Mouse (Mus musculus) intestine, embryonic 14.5 days (tissue): ENCODE results near the gene Blvrb. TPM values are rescaled to one million over a fixed set of nuclear protein-coding genes. Genes with fewer than 3 reads are reported as not detected.
A peak's percentile ranks its signal among the peaks of the same experiment; 100 is the strongest.

ENCODE experiments used
- ATAC-seq: fragments of 200-750 bp; cut with Nextera tagmentation; replicated peaks from 2 replicates; pipeline ENCODE4 v1.8.0; 2017; ENCODE audit warnings: low read depth, moderate number of reproducible peaks, moderate TSS enrichment, moderate library complexity; ENCODE audit not compliant: low FRiP score, low TSS enrichment
- DNase-seq: peaks from one replicate; pipeline ENCODE4 v3.0.0-alpha.2; 2018; ENCODE audit warnings: low spot score
- H3K27ac ChIP-seq: fragments of 300-500 bp; sonication (generic); 2 replicates; pipeline ENCODE4 v1.5.1; 2014; ENCODE audit warnings: low read depth, mild to moderate bottlenecking, control low read depth
- H3K27me3 ChIP-seq: fragments of 300-500 bp; sonication (generic); replicated peaks from 2 replicates; pipeline ENCODE4 v1.6.1; 2014; ENCODE audit warnings: low read length, control low read depth; ENCODE audit not compliant: control insufficient read depth, insufficient read depth
- H3K36me3 ChIP-seq: fragments of 300-500 bp; sonication (generic); 2 replicates; pipeline ENCODE4 v1.6.1; 2014; ENCODE audit warnings: low read length, control low read depth; ENCODE audit not compliant: control insufficient read depth, insufficient read depth
- H3K4me1 ChIP-seq: fragments of 300-500 bp; sonication (generic); replicated peaks from 2 replicates; pipeline ENCODE4 v1.6.1; 2014; ENCODE audit warnings: low read length, control low read depth, mixed read lengths; ENCODE audit not compliant: control insufficient read depth, insufficient read depth
- H3K4me2 ChIP-seq: fragments of 300-500 bp; sonication (generic); 2 replicates; pipeline ENCODE4 v1.6.1; 2014; ENCODE audit warnings: low read length
- H3K4me3 ChIP-seq: fragments of 300-500 bp; sonication (generic); 2 replicates; pipeline ENCODE4 v1.5.1; 2014; ENCODE audit warnings: low read depth, low read length, control low read depth, mixed read lengths
- H3K9ac ChIP-seq: fragments of 300-500 bp; sonication (generic); 2 replicates; pipeline ENCODE4 v1.6.1; 2014; ENCODE audit warnings: mild to moderate bottlenecking, low read length
- H3K9me3 ChIP-seq: fragments of 300-500 bp; sonication (generic); 2 replicates; pipeline ENCODE4 v1.6.1; 2016; ENCODE audit warnings: low read length, control low read depth; ENCODE audit not compliant: control insufficient read depth
- WGBS: fragments of 180-500 bp; shearing (Covaris S2); extraction: QIAGEN DNeasy Blood & Tissue Kit; methylation state at CpG from one replicate; pipeline ENCODE4 v1.1.7; 2014; 5-methylcytosine and 5-hydroxymethylcytosine counted together
- polyA plus RNA-seq: library from polyadenylated mRNA; unstranded; fragments of >200 nt; fragmentation: Nextera tagmentation; extraction: Ambion mirVana; gene quantifications from 2 replicates; pipeline ENCODE4 v1.2.1, GENCODE M21; 2014

Gene Blvrb
- polyA plus RNA-seq: 52.3 and 54.0 TPM in 2 replicates

GRCm38 (mm10) chr7:27447419-27448286, at the start of gene Blvrb, which contains the start of gene Sptbn4:
Gene Blvrb, plus strand, starts transcription at chr7:27447978.
Gene Sptbn4, minus strand, starts transcription at chr7:27447686.
- peak; percentile 98 for DNase-seq
- peak within 1 kb of the TSS; percentile 96 for H3K4me2 ChIP-seq
- H3K4me3 ChIP-seq: peak within 1 kb of the TSS; percentile 48
- H3K36me3 ChIP-seq: no peaks in the 10 kb centered on the region
- no peak within 1 kb of the TSS for H3K27ac ChIP-seq
- peak; percentile 92 for ATAC-seq
- under 1% methylated on average over 54 of the region's 54 CpGs for WGBS
- peaks cover 30% of the 10 kb centered on the region for H3K27me3 ChIP-seq
- no peaks in the 10 kb centered on the region for H3K9me3 ChIP-seq
- peak within 1 kb of the TSS; percentile 56 for H3K9ac ChIP-seq
- peaks cover 14% of the 10 kb centered on the region for H3K4me1 ChIP-seq

DNA sequence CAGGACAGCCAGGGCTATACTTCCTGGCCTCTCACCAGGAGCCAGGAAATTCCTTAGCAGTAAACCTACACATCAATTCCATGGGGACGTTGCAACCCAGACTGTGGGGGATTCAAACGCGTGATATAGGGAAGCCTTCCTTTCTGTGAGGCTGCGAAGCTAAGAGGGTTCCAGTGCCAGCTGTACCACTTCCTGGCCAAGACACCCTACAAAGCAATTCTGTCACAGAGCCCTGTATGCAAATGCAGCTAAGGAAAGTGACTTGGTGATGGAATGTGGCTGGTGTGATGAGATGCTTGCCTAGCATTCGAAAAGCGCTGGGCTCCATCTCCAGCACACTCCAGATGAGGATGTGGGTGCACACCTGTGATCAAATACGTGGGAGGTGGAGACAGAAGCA, 47.2 kb upstream of the Blvrb start:
- H3K4me2 ChIP-seq: no peak overlapping the region
- no peak overlapping the region for H3K4me3 ChIP-seq
- H3K27ac ChIP-seq: no peak overlapping the region
- peaks cover 9% of the 10 kb centered on the region for H3K9me3 ChIP-seq
- H3K9ac ChIP-seq: no peak overlapping the region
- 79% methylated on average over 7 of the region's 7 CpGs for WGBS
- no peaks in the 10 kb centered on the region for H3K36me3 ChIP-seq
- no peaks in the 10 kb centered on the region for H3K4me1 ChIP-seq
- ATAC-seq (no peak), DNase-seq (no peak)
- H3K27me3 ChIP-seq: peaks cover 82% of the 10 kb centered on the region

DNA sequence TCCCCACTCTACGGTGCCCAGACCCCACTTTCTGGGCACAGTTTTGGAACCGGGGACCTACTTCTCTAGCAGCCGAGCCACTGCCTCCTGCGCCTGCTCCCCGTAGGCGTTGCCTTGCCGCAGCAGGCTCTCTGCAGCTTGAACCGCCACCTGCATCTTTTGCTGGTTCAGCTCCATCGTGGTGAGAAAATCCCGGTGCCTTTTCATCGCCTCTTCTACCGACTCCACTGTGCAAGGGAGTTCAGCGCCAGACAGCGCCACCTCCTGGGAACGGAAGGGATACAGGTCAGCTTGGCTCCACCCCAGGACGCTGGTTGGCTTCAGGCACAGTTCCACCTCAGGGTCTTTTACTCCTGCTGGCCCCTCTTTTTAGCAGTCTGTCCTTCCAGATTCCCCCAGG, 45.1 kb upstream of the Blvrb start:
- peaks cover 15% of the 10 kb centered on the region for H3K9me3 ChIP-seq
- H3K36me3 ChIP-seq: no peaks in the 10 kb centered on the region
- ATAC-seq: no peak
- no peak overlapping the region for H3K9ac ChIP-seq
- no peak overlapping the region for H3K4me2 ChIP-seq
- 11% methylated on average over 16 of the region's 16 CpGs for WGBS
- H3K4me3 ChIP-seq: no peak overlapping the region
- no peak overlapping the region for H3K27ac ChIP-seq
- peak; percentile 75 for DNase-seq
- H3K4me1 ChIP-seq: no peaks in the 10 kb centered on the region
- H3K27me3 ChIP-seq: peaks cover 82% of the 10 kb centered on the region

DNA sequence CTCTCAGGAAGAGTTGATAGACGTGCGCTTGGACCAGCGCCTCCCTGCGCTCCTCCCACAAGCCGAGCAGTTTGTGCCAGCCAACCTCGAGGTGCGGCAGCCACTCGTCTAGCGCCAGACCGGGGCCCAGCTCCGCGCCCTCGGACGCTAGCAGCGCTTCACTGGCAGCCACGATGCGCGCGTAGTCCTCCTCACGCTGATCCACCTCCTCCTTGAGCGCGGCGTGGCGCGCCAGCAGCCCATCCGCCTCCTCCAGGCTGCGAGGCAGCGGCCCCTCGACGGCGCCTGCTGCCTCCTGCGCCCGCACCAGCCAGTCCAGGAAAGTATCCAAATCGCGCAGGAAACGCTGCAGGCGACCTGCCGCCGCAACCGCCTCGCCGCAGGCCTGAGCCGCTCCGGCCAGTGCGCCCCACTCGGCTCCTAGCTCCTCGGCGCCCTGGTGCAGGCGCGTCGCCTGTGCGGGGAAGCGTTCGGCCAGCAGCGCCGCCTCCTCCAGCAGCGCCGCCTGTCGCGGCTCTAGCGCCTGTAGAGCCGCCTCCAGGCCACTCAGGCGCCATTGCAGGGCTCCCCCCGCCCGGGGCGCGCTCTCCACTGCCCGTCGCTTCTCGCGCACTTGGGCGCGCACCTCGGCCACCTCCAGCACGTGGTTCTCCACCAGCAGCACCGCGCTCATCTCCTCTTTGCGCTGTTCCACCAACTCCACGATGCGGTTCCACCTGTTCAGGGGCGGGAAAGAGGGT, 43.4 kb upstream of the Blvrb start:
- no peaks in the 10 kb centered on the region for H3K36me3 ChIP-seq
- DNase-seq (no peak), ATAC-seq (no peak)
- H3K27me3 ChIP-seq: peaks cover 87% of the 10 kb centered on the region
- no peak overlapping the region for H3K9ac ChIP-seq
- WGBS: 4% methylated on average over 80 of the region's 81 CpGs
- H3K4me1 ChIP-seq: peaks cover 7% of the 10 kb centered on the region; the same call in 1 of the 2 replicates
- H3K9me3 ChIP-seq: peaks cover 15% of the 10 kb centered on the region
- H3K4me2 ChIP-seq: no peak overlapping the region
- peak overlapping the region; percentile 15; the same call in 1 of the 2 replicates for H3K4me3 ChIP-seq
- no peak overlapping the region for H3K27ac ChIP-seq

- Histone ChIP-seq H3K4me3 (no peak overlapping the region), H3K36me3 (no peaks in the 10 kb centered on the region), H3K9ac (no peak overlapping the region), H3K4me2 (no peak overlapping the region), H3K9me3 (peaks cover 15% of the 10 kb centered on the region), H3K27ac (no peak overlapping the region), H3K4me1 (peaks cover 7% of the 10 kb centered on the region; the same call in 1 of the 2 replicates), H3K27me3 (peaks cover 81% of the 10 kb centered on the region)
- ATAC-seq (no peak), DNase-seq (no peak)
- 80% methylated on average over 7 of the region's 7 CpGs for WGBS
Measured at GRCm38 (mm10) chr7:27406481-27406880, 41.3 kb upstream of the Blvrb start.

DNA sequence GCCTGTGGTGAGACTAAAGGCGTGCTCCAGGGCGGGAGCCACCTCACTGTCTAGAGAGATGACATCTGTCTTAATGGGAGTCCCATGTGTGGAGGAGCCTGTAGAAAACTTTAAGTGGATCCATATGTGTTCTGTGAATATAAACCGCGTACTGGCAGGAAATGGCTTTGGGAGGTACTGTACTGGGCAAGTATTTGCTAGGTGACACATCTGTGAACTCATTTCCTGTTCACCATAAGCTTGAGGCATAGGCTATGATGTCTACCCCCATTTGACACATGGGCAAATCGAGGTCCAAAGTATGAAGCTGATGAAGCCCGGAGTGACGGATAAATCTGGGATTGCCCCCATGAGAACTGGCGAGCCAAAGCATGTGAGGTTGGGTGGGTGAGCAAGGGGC, 40.0 kb upstream of the Blvrb start:
- Histone ChIP-seq H3K27me3 (peaks cover 69% of the 10 kb centered on the region), H3K27ac (no peak overlapping the region)
- no peak for DNase-seq

GRCm38 (mm10) chr7:27408379-27409176, 39.2 kb upstream of the Blvrb start:
- no peak overlapping the region for H3K27ac ChIP-seq
- peak overlapping the region; percentile 39 for H3K4me3 ChIP-seq
- DNase-seq (peak; percentile 91), ATAC-seq (peak; percentile 82)
- H3K36me3 ChIP-seq: no peaks in the 10 kb centered on the region
- H3K9ac ChIP-seq: 0 out of 2 replicates have a peak overlapping the region, but pooled peaks have one; percentile 16
- H3K27me3 ChIP-seq: peaks cover 61% of the 10 kb centered on the region
- H3K4me2 ChIP-seq: peak overlapping the region; percentile 64
- WGBS: under 1% methylated on average over 96 of the region's 96 CpGs
- peaks cover 7% of the 10 kb centered on the region; the same call in 1 of the 2 replicates for H3K4me1 ChIP-seq
- peaks cover 11% of the 10 kb centered on the region; the same call in 1 of the 2 replicates for H3K9me3 ChIP-seq

More for the DNA sequence above, 40.0 kb upstream of the Blvrb start:
- H3K4me2 ChIP-seq: peak overlapping the region; percentile 64; the same call in 1 of the 2 replicates
- H3K9ac ChIP-seq: no peak overlapping the region
- ATAC-seq: no peak
- 47% methylated on average over 8 of the region's 8 CpGs for WGBS
- H3K9me3 ChIP-seq: peaks cover 18% of the 10 kb centered on the region
- H3K4me3 ChIP-seq: peak overlapping the region; percentile 39
- no peaks in the 10 kb centered on the region for H3K36me3 ChIP-seq
- peaks cover 7% of the 10 kb centered on the region; the same call in 1 of the 2 replicates for H3K4me1 ChIP-seq

DNA sequence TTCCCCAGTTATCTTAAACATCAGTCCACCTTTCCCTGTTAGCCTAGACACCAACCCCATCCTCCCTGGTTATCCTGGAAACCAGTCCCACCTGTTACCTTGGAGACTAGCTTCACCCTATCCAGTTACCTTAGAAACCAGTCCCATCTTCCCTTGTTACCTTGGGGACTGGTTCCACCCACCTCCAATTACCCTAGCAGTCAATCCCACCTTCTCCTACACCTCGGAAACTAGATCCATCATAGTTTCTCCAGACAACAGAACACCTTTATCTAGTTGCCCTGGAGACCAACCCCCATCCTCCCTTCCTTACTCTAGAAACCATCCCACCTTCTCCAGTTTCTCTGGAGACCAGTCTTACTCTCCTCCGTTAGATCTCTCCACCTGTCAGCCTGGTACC, 30.6 kb upstream of the Blvrb start:
- Histone ChIP-seq H3K4me3 (no peak overlapping the region), H3K27ac (no peak overlapping the region), H3K36me3 (no peaks in the 10 kb centered on the region), H3K9me3 (0 out of 2 replicates have a peak, but pooled peaks cover 2% of the 10 kb centered on the region), H3K4me1 (no peaks in the 10 kb centered on the region), H3K4me2 (no peak overlapping the region), H3K27me3 (no peaks in the 10 kb centered on the region), H3K9ac (no peak overlapping the region)
- no peak for DNase-seq
- 65% methylated on average over 2 of the region's 2 CpGs for WGBS
- no peak for ATAC-seq
